Mouse (Mus musculus) ES-Bruce4 (cell line): Measurements from ENCODE around the gene Fgf11. TPM values are rescaled to one million over a fixed set of nuclear protein-coding genes. Genes with fewer than 3 reads are reported as not detected.
A peak's percentile ranks its signal among the peaks of the same experiment; 100 is the strongest.

ENCODE experiments used
- H3K27ac ChIP-seq: 2 replicates; pipeline ENCODE4 v1.5.1; 2012; ENCODE audit warnings: low read length, inconsistent platforms; ENCODE audit not compliant: insufficient read depth
- H3K27me3 ChIP-seq: 2 replicates; pipeline ENCODE4 v1.6.1; 2012; ENCODE audit warnings: mild to moderate bottlenecking, low read length, inconsistent platforms; ENCODE audit not compliant: control insufficient read depth, poor library complexity, insufficient read depth, severe bottlenecking
- H3K36me3 ChIP-seq: 2 replicates; pipeline ENCODE4 v1.6.1; 2012; ENCODE audit warnings: inconsistent platforms, mild to moderate bottlenecking, low read length, moderate library complexity; ENCODE audit not compliant: control insufficient read depth, poor library complexity, insufficient read depth, severe bottlenecking
- H3K4me1 ChIP-seq: one replicate; pipeline ENCODE4 v1.8.1; 2011; ENCODE audit warnings: low read length; ENCODE audit not compliant: control insufficient read depth, insufficient read depth
- H3K4me3 ChIP-seq: 2 replicates; pipeline ENCODE4 v1.5.1; 2011; ENCODE audit warnings: low read depth, mild to moderate bottlenecking, low read length
- H3K9ac ChIP-seq: 2 replicates; pipeline ENCODE4 v1.6.1; 2012; ENCODE audit warnings: low read depth, mild to moderate bottlenecking, inconsistent platforms; ENCODE audit not compliant: poor library complexity, severe bottlenecking
- H3K9me3 ChIP-seq: replicated peaks from 2 replicates; pipeline ENCODE4 v1.6.1; 2012; ENCODE audit warnings: mild to moderate bottlenecking, low read length, inconsistent platforms; ENCODE audit not compliant: control insufficient read depth, poor library complexity, insufficient read depth, severe bottlenecking
- CTCF ChIP-seq: IDR thresholded peaks from one replicate; pipeline ENCODE4 v1.8.1; 2011; ENCODE audit warnings: low read depth, low read length
- EP300 ChIP-seq: IDR thresholded peaks from 2 replicates; pipeline ENCODE4 v1.6.1; 2011; ENCODE audit warnings: low read depth, low read length; ENCODE audit not compliant: insufficient read depth
- POLR2A ChIP-seq: IDR thresholded peaks from one replicate; pipeline ENCODE4 v1.8.1; 2011; ENCODE audit warnings: low read length; ENCODE audit not compliant: insufficient read depth
- polyA plus RNA-seq: library from polyadenylated mRNA; stranded (reverse); fragments of >200 nt; gene quantifications from 2 replicates; pipeline ENCODE4 v1.2.4, GENCODE M21; 2011; ENCODE audit warnings: low read depth; ENCODE audit not compliant: missing spikeins, insufficient read depth, insufficient read length

Gene Fgf11
- polyA plus RNA-seq, 1 experiment: 2.5 TPM

GRCm38 (mm10) chr11:69757303-69758089, 44.2 kb downstream of the Fgf11 start:
- Histone ChIP-seq H3K27ac (peak overlapping the region; percentile 49), H3K36me3 (peaks cover 10% of the 10 kb centered on the region), H3K27me3 (no peaks in the 10 kb centered on the region), H3K4me3 (peak overlapping the region; percentile 92), H3K4me1 (peaks cover 3% of the 10 kb centered on the region), H3K9ac (peak overlapping the region; percentile 87), H3K9me3 (no peaks in the 10 kb centered on the region)
- TF ChIP-seq EP300 (no peak), POLR2A (no peak), CTCF (no peak)

- peaks cover 2% of the 10 kb centered on the region for H3K4me1 ChIP-seq
- no peak overlapping the region for H3K27ac ChIP-seq
- no peaks in the 10 kb centered on the region for H3K27me3 ChIP-seq
- no peak overlapping the region for H3K9ac ChIP-seq
- no peaks in the 10 kb centered on the region for H3K9me3 ChIP-seq
- TF ChIP-seq CTCF (no peak), EP300 (no peak), POLR2A (no peak)
- H3K4me3 ChIP-seq: no peak overlapping the region
- peaks cover 11% of the 10 kb centered on the region for H3K36me3 ChIP-seq
Measured at GRCm38 (mm10) chr11:69754701-69755100, 47.0 kb downstream of the Fgf11 start.

- TF ChIP-seq EP300 (no peak), CTCF (no peak), POLR2A (no peak)
Measured at GRCm38 (mm10) chr11:69754233-69754632, 47.4 kb downstream of the Fgf11 start.

GRCm38 (mm10) chr11:69752686-69753085, 49.0 kb downstream of the Fgf11 start:
- peak overlapping the region; percentile 52; the same call in 1 of the 2 replicates for H3K9ac ChIP-seq
- peak overlapping the region; percentile 71 for H3K27ac ChIP-seq
- peaks cover 27% of the 10 kb centered on the region for H3K36me3 ChIP-seq
- no peak overlapping the region for H3K4me3 ChIP-seq
- H3K27me3 ChIP-seq: no peaks in the 10 kb centered on the region
- no peaks in the 10 kb centered on the region for H3K9me3 ChIP-seq
- H3K4me1 ChIP-seq: peaks cover 2% of the 10 kb centered on the region
- TF ChIP-seq EP300 (no peak), CTCF (no peak)

More at GRCm38 (mm10) chr11:69754233-69754632, 47.4 kb downstream of the Fgf11 start:
- Histone ChIP-seq H3K9ac (no peak overlapping the region; the same call in 1 of the 2 replicates), H3K27ac (no peak overlapping the region), H3K9me3 (no peaks in the 10 kb centered on the region), H3K27me3 (no peaks in the 10 kb centered on the region), H3K4me3 (no peak overlapping the region), H3K36me3 (peaks cover 15% of the 10 kb centered on the region), H3K4me1 (peaks cover 2% of the 10 kb centered on the region)

GRCm38 (mm10) chr11:69751635-69752034, 50.0 kb downstream of the Fgf11 start:
- H3K4me1 ChIP-seq: peaks cover 2% of the 10 kb centered on the region
- no peaks in the 10 kb centered on the region for H3K27me3 ChIP-seq
- H3K4me3 ChIP-seq: no peak overlapping the region
- H3K9me3 ChIP-seq: no peaks in the 10 kb centered on the region
- no peak overlapping the region for H3K27ac ChIP-seq
- no peak for TF ChIP-seq EP300
- no peak for TF ChIP-seq CTCF
- TF ChIP-seq POLR2A: no peak
- peaks cover 36% of the 10 kb centered on the region for H3K36me3 ChIP-seq
- H3K9ac ChIP-seq: no peak overlapping the region

Other genes with a start within 250 kb of the Fgf11 start
- gene Efnb3, start 241.7 kb downstream of the Fgf11 start, polyA plus RNA-seq: 3.9 and 4.0 TPM in 2 replicates
- 10.3 and 17.8 TPM in 2 replicates for gene Wrap53, start 221.6 kb downstream of the Fgf11 start, polyA plus RNA-seq
- 230 and 277 TPM in 2 replicates for gene Trp53, start 221.5 kb downstream of the Fgf11 start, polyA plus RNA-seq
- gene Atp1b2, start 195.9 kb downstream of the Fgf11 start, polyA plus RNA-seq: 20.4 and 24.0 TPM in 2 replicates
- gene Shbg, start 184.0 kb downstream of the Fgf11 start, polyA plus RNA-seq: not detected in 2 replicates
- 9.1 and 9.6 TPM in 2 replicates for gene Sat2, start 179.8 kb downstream of the Fgf11 start, polyA plus RNA-seq
- 170 and 173 TPM in 2 replicates for gene Fxr2, start 168.9 kb downstream of the Fgf11 start, polyA plus RNA-seq
- gene Sox15, start 146.5 kb downstream of the Fgf11 start, polyA plus RNA-seq: 45.2 and 48.1 TPM in 2 replicates
- 65.7 and 71.0 TPM in 2 replicates for gene Mpdu1, start 139.2 kb downstream of the Fgf11 start, polyA plus RNA-seq
- 32.9 and 36.2 TPM in 2 replicates for gene Cd68, start 135.7 kb downstream of the Fgf11 start, polyA plus RNA-seq
- 1,464 and 1,502 TPM in 2 replicates for gene Eif4a1, start 129.4 kb downstream of the Fgf11 start, polyA plus RNA-seq
- gene Senp3, start 119.8 kb downstream of the Fgf11 start, polyA plus RNA-seq: 198 and 221 TPM in 2 replicates
- 1.3 and 2.9 TPM in 2 replicates for gene Tnfsf13, start 116.1 kb downstream of the Fgf11 start, polyA plus RNA-seq
- 3.4 and 4.1 TPM in 2 replicates for gene Tnfsf12, start 106.0 kb downstream of the Fgf11 start, polyA plus RNA-seq
- gene Tnfsfm13, start 105.8 kb downstream of the Fgf11 start, polyA plus RNA-seq: 1.9 and 3.6 TPM in 2 replicates
- gene Polr2a, start 43.2 kb downstream of the Fgf11 start, polyA plus RNA-seq: 102 and 103 TPM in 2 replicates
- gene Slc35g3, start 39.9 kb downstream of the Fgf11 start, polyA plus RNA-seq: not detected in 2 replicates
- 3.6 and 4.8 TPM in 2 replicates for gene Zbtb4, start 35.9 kb downstream of the Fgf11 start, polyA plus RNA-seq
- 10.1 and 12.1 TPM in 2 replicates for gene Chrnb1, start 5.9 kb downstream of the Fgf11 start, polyA plus RNA-seq
- gene Tmem102, start 3.8 kb upstream of the Fgf11 start, polyA plus RNA-seq: 10.1 and 11.6 TPM in 2 replicates
- not detected in 2 replicates for gene Gm39566, start 13.4 kb upstream of the Fgf11 start, polyA plus RNA-seq
- not detected in 2 replicates for gene Spem2, start 16.6 kb upstream of the Fgf11 start, polyA plus RNA-seq
- not detected in 2 replicates for gene Spem1, start 20.3 kb upstream of the Fgf11 start, polyA plus RNA-seq
- gene Nlgn2, start 35.9 kb upstream of the Fgf11 start, polyA plus RNA-seq: 19.6 and 25.4 TPM in 2 replicates
- 97.1 and 103 TPM in 2 replicates for gene Tmem256, start 36.7 kb upstream of the Fgf11 start, polyA plus RNA-seq
- gene Plscr3, start 44.5 kb upstream of the Fgf11 start, polyA plus RNA-seq: 27.2 and 31.2 TPM in 2 replicates
- 15.6 and 19.6 TPM in 2 replicates for gene Tnk1, start 56.9 kb upstream of the Fgf11 start, polyA plus RNA-seq
- not detected in 2 replicates for gene Tmem95, start 76.2 kb upstream of the Fgf11 start, polyA plus RNA-seq
- gene Kctd11, start 79.5 kb upstream of the Fgf11 start, polyA plus RNA-seq: 5.2 and 6.3 TPM in 2 replicates
- gene Acap1, start 93.7 kb upstream of the Fgf11 start, polyA plus RNA-seq: 1.5 and 2.3 TPM in 2 replicates
- gene 2810408A11Rik, start 99.1 kb upstream of the Fgf11 start, polyA plus RNA-seq: 11.6 and 13.1 TPM in 2 replicates
- gene Neurl4, start 99.2 kb upstream of the Fgf11 start, polyA plus RNA-seq: 27.9 and 32.4 TPM in 2 replicates
- gene Gps2, start 112.0 kb upstream of the Fgf11 start, polyA plus RNA-seq: 23.9 and 24.4 TPM in 2 replicates
- gene Eif5a, start 120.1 kb upstream of the Fgf11 start, polyA plus RNA-seq: 1,015 and 1,063 TPM in 2 replicates
- 55.2 and 57.2 TPM in 2 replicates for gene Ybx2, start 133.9 kb upstream of the Fgf11 start, polyA plus RNA-seq
- gene Slc2a4, start 146.3 kb upstream of the Fgf11 start, polyA plus RNA-seq: 2.7 and 3.2 TPM in 2 replicates
- gene Cldn7, start 162.9 kb upstream of the Fgf11 start, polyA plus RNA-seq: 106 and 144 TPM in 2 replicates
- 61.9 and 63.4 TPM in 2 replicates for gene Ctdnep1, start 179.3 kb upstream of the Fgf11 start, polyA plus RNA-seq
- 77.6 and 80.1 TPM in 2 replicates for gene Elp5, start 180.7 kb upstream of the Fgf11 start, polyA plus RNA-seq
- 141 and 144 TPM in 2 replicates for gene Gabarap, start 189.3 kb upstream of the Fgf11 start, polyA plus RNA-seq
- 75.6 and 83.0 TPM in 2 replicates for gene Phf23, start 193.9 kb upstream of the Fgf11 start, polyA plus RNA-seq
- 60.1 and 63.3 TPM in 2 replicates for gene Dvl2, start 198.7 kb upstream of the Fgf11 start, polyA plus RNA-seq
- gene Acadvl, start 213.6 kb upstream of the Fgf11 start, polyA plus RNA-seq: 17.1 and 19.8 TPM in 2 replicates
- 17.1 and 25.7 TPM in 2 replicates for gene Dlg4, start 215.1 kb upstream of the Fgf11 start, polyA plus RNA-seq